Mouse (Mus musculus) liver, embryonic 14.5 days (tissue): ENCODE measurements around the gene Muc2.

ENCODE experiments used
- CTCF ChIP-seq: IDR thresholded peaks from 2 replicates; pipeline ENCODE4 v1.5.1; 2016; ENCODE audit warnings: antibody characterized with exemption, low read depth, control low read depth
- EP300 ChIP-seq: IDR thresholded peaks from 2 replicates; pipeline ENCODE4 v1.6.1; 2016; ENCODE audit warnings: antibody characterized with exemption, low read depth

- TF ChIP-seq CTCF (no peak), EP300 (no peak)
Observed at GRCm38 (mm10) chr7:141776199-141776598, 86.1 kb downstream of the Muc2 start.
